Mouse (Mus musculus) C2C12 (cell line): ENCODE data around the gene Zbtb16. TPM values are rescaled to one million over a fixed set of nuclear protein-coding genes. Genes with fewer than 3 reads are reported as not detected.

Source experiments
- H3K27me3 ChIP-seq: one replicate; pipeline ENCODE4 v1.6.1; 2011; ENCODE audit not compliant: control insufficient read depth, insufficient read depth, insufficient read length
- H3K36me3 ChIP-seq: one replicate; pipeline ENCODE4 v1.6.1; 2011; ENCODE audit not compliant: control insufficient read depth, insufficient read depth
- H3K4me3 ChIP-seq: one replicate; pipeline ENCODE4 v1.5.1; 2011; ENCODE audit warnings: mild to moderate bottlenecking, control low read depth; ENCODE audit not compliant: poor library complexity, insufficient read depth, severe bottlenecking
- H3K79me2 ChIP-seq: one replicate; pipeline ENCODE4 v1.6.1; 2011; ENCODE audit not compliant: control insufficient read depth, insufficient read depth
- H3K79me3 ChIP-seq: one replicate; pipeline ENCODE4 v1.6.1; 2011; ENCODE audit warnings: low read depth, control low read depth
- H3ac ChIP-seq: one replicate; pipeline ENCODE3; 2011; ENCODE audit warnings: low read depth; ENCODE audit not compliant: control insufficient read depth, insufficient read length
- CEBPB ChIP-seq: IDR thresholded peaks from one replicate; pipeline ENCODE4 v1.6.1; 2011; ENCODE audit warnings: low read depth, mild to moderate bottlenecking, control low read depth, moderate library complexity
- CTCF ChIP-seq: IDR thresholded peaks from one replicate; pipeline ENCODE4 v1.5.1; 2011; ENCODE audit not compliant: control insufficient read depth, insufficient read depth, insufficient read length
- FOSL1 ChIP-seq: IDR thresholded peaks from one replicate; pipeline ENCODE4 v1.8.0; 2011; ENCODE audit warnings: mild to moderate bottlenecking, low read length; ENCODE audit not compliant: poor library complexity, insufficient read depth, severe bottlenecking
- MAX ChIP-seq: IDR thresholded peaks from one replicate; pipeline ENCODE4 v1.6.1; 2011; ENCODE audit warnings: mild to moderate bottlenecking, control low read depth
- MYOD1 ChIP-seq: IDR thresholded peaks from one replicate; pipeline ENCODE4 v1.6.1; 2011; ENCODE audit warnings: low read depth; ENCODE audit not compliant: control insufficient read depth, insufficient read length
- MYOG ChIP-seq: IDR thresholded peaks from one replicate; pipeline ENCODE4 v1.6.1; 2011; ENCODE audit not compliant: control insufficient read depth, insufficient read length; ENCODE audit errors: extremely low read depth
- USF1 ChIP-seq: IDR thresholded peaks from one replicate; pipeline ENCODE4 v1.6.1; 2011; ENCODE audit warnings: low read depth, mild to moderate bottlenecking, control low read depth, moderate library complexity
- polyA plus RNA-seq: library from polyadenylated mRNA; unstranded; fragments of >200 nt; fragmentation: generic; extraction: Trizol; gene quantifications from one replicate; pipeline ENCODE4 v1.2.1, GENCODE M21; 2012; ENCODE audit warnings: missing spikeins

Gene Zbtb16
- polyA plus RNA-seq, 1 experiment, result not detected

DNA sequence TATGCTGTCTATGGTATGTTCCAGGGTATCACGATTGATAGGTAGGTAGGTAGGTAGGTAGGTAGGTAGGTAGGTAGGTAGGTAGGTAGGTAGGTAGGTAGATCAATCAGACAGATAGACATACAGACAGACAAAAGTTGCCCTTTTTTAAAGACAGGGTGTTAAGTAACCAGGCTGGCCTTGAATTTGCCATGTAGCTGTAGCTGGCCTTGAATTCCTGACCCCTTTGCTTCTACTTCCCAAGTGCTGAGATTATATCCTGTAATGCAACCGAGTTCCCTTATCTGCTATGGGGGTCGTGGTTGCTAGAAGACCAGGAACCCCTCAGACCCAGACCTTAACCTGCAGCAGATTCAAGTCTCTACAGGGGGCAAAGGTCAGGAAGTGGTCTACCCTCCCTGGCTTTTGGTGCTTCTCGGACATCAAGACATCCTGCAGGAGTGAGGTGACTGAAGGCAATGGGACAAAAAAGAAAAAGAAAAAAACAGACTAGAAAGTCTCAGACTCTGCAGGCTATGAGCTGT is 95.2 kb downstream of the Zbtb16 start:
- Histone ChIP-seq H3K36me3 (no peaks in the 10 kb centered on the region), H3K79me3 (no peaks in the 10 kb centered on the region), H3K27me3 (peaks cover 14% of the 10 kb centered on the region), H3K79me2 (no peaks in the 10 kb centered on the region), H3K4me3 (no peak overlapping the region), H3ac (no peak overlapping the region)
- TF ChIP-seq MYOG (no peak), FOSL1 (no peak), CTCF (no peak), MYOD1 (no peak), CEBPB (no peak), MAX (no peak), USF1 (no peak)

DNA sequence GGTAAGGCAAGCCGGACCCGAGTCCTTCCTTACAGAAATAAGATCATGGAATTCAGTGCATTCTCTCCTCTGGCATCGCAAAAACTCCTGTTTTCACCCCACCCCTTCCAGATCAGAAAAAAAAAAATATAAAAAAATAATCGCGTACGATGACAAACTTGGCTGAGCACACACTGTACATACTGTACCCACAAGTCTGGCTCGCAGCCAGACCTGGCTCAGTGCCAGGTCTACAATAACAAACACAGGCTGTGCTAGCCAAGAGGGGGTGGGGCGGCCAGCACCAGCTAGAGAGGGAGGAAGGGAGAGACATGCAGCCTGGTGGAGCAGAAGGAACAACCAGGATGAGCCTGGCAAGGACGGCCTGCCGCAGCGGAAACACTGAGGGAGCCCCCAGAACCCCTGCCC is 95.9 kb downstream of the Zbtb16 start:
- Histone ChIP-seq H3K4me3 (no peak overlapping the region), H3K79me3 (no peaks in the 10 kb centered on the region), H3K27me3 (peaks cover 18% of the 10 kb centered on the region), H3ac (no peak overlapping the region), H3K79me2 (no peaks in the 10 kb centered on the region), H3K36me3 (no peaks in the 10 kb centered on the region)
- TF ChIP-seq CTCF (no peak), CEBPB (no peak), USF1 (no peak), MYOG (no peak)

DNA sequence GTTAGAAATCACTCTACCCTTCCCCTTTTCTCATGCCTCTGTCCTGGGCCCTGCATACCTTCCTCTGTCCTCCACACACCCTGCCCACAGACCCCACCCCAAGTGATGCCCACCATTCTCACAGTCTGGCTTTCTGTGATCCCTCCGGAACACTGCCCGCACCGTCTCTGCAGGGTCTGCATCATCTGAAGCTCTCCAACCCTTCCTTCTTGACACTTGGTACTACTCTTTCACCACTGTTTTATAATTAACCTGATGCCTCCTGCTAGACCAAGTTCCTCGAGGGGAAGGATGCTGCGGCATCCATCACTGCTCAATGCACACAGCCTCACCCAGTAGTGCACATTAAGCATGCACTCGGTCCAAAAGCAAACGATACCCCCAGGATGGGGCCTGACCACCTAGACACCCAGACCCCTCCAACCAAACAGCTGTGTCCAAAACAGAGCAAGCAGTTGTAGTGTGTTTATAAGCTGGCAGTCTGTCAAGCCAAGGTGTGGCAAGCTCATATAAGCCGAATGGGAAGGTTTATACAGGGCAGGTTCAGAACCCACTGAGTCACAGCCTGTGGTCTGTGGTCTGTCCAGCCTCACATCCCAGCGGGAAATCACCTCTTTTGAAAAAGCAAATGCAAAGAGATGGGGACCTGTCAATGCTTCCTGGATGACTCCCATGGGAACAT is 97.1 kb downstream of the Zbtb16 start:
- no peak for TF ChIP-seq USF1
- TF ChIP-seq MYOG, result no peak
- TF ChIP-seq FOSL1, result no peak
- TF ChIP-seq MAX, result no peak
- TF ChIP-seq CTCF, result no peak
- TF ChIP-seq CEBPB, result no peak
- no peaks in the 10 kb centered on the region for H3K79me2 ChIP-seq
- H3K27me3 ChIP-seq, result peaks cover 15% of the 10 kb centered on the region
- no peak overlapping the region for H3K4me3 ChIP-seq
- H3K79me3 ChIP-seq, result no peaks in the 10 kb centered on the region
- no peaks in the 10 kb centered on the region for H3K36me3 ChIP-seq
- no peak overlapping the region for H3ac ChIP-seq

DNA sequence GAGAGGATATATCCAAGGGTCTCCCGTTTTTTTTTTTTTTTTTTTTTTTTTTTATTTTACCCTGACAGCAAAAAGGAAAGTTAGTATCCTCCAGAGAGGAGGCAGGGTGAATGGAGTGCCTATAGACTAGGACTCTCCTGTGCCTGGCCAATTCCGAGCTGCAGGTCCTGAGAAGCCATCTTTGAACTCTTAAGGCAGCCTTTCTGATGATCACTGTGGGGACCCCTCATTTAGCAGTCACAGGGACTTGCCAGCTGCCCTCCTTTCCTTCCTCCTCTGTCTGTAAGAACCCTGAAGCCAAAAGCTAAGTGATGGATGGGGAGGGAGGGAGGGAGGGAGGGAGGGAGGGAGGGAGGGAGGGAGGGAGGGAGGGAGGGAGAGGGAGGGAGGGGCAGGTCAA is 98.1 kb downstream of the Zbtb16 start:
- H3K79me3 ChIP-seq, result no peaks in the 10 kb centered on the region
- H3K4me3 ChIP-seq, result no peak overlapping the region
- H3ac ChIP-seq, result no peak overlapping the region
- no peaks in the 10 kb centered on the region for H3K79me2 ChIP-seq
- TF ChIP-seq USF1, result no peak
- TF ChIP-seq MAX, result no peak
- TF ChIP-seq MYOG, result no peak
- TF ChIP-seq FOSL1, result no peak
- no peak for TF ChIP-seq CEBPB
- TF ChIP-seq CTCF, result no peak
- TF ChIP-seq MYOD1, result no peak
- H3K27me3 ChIP-seq, result peaks cover 15% of the 10 kb centered on the region
- H3K36me3 ChIP-seq, result no peaks in the 10 kb centered on the region

DNA sequence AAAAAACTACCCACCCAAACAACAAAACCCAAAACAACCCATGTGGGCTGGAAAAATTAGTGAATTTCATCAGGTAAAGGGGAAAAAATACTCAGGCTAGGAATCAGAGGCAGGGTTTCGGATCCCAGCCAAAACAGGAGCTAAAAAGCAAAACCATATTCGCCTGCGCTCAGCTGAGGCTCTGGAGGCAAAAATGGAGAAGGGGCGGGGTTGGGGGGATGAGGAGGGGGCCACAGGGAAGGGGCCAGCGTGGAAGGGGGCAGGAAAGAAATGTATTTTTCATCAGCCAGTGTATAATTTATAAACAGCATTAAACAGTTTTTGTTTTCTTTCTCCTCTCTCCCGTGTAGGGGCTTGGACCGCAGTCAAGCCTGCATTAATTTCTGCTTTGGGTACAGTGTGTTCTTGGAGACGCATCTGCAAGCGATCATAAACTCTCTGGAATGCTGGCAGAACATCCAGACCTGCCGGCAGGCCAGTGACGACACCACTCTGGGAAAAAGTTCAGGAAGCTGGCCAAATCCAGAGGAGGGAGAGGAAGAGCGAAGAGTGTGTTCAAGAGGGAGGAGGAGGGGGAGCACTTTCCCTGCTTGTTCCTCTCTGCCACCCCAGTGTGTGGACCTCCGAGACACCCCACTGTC is 98.7 kb downstream of the Zbtb16 start:
- no peaks in the 10 kb centered on the region for H3K36me3 ChIP-seq
- no peak overlapping the region for H3ac ChIP-seq
- no peaks in the 10 kb centered on the region for H3K79me3 ChIP-seq
- peaks cover 15% of the 10 kb centered on the region for H3K27me3 ChIP-seq
- TF ChIP-seq FOSL1, result no peak
- no peak for TF ChIP-seq MAX
- no peak for TF ChIP-seq USF1
- H3K79me2 ChIP-seq, result no peaks in the 10 kb centered on the region
- no peak overlapping the region for H3K4me3 ChIP-seq
